Mouse (Mus musculus): ENCODE data around the gene Polr3a. TPM values are rescaled to one million over a fixed set of nuclear protein-coding genes. Genes with fewer than 3 reads are reported as not detected.
A peak's percentile ranks its signal among the peaks of the same experiment; 100 is the strongest.

Polr3a gene
- total RNA-seq (2014; fragmentation: Nextera tagmentation) (46.0 and 47.5 TPM in 2 replicates), total RNA-seq (2017) (11.6 and 14.8 TPM in 2 replicates)

DNA sequence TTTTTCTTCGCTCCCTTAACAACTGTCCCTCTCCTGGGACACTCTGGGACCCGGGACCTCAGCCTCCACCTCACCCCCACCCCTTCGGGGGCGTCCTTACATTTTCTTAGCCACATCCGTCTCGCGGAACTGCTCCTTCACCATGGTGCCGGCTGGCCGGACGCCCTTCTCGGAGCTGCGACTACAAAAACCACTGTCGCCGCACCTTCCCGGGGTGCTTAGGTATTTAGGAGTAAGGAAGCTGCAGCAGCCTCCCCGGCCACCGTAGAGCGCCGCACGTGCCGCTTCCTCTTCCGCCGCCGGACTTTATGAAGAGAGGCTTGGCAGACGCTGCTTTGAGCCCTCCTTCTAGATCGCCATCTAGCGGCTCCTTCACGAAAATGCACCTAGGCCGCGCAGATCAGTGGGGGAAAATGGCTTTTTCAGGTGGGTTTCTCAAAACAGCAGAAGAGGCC is at the start of gene Polr3a, which contains the start of gene Rps24:
Gene Polr3a, minus strand, starts transcription at position 286 of the 455 bp plus-strand sequence.
Gene Rps24, plus strand, starts transcription at position 353 of the 455 bp plus-strand sequence.
- peak; percentile 80 for ATAC-seq (replicated peaks; ENCODE audit: low FRiP score, low TSS enrichment, poor library complexity, severe bottlenecking)

DNA sequence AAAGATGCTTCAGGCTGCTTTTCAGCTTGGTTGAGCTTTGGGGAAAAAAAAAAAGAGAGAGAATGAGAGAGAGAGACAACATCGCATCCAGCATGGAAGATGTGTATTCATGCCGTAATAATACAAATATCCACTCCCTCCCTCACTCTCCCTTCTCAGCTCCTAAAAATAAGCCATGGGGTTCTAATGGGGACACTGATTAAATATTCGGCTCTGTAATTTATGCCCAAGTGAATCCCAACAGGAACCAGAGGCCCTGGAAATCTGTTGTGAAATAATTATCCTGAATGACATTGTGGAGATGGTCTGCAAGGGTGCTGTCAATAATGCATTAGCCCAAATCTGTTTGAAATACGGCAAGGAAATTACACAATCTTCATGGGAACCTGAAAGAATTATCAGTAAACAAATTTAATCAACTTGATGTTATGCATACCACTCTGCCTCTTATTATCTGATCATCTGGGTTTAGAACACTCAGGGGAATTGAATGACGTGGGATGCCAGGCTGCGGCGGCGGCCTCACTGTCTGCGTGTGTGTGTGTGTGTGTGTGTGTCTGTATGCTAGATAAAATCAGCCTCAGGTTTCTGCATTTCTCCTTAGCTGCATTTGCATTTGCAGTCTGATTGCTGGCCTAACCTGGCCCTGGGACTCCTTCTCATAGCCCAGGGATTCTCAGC is 48.1 kb upstream of the Polr3a start:
- no peak for ATAC-seq (replicated peaks; ENCODE audit: low FRiP score, low TSS enrichment, poor library complexity, severe bottlenecking)

DNA sequence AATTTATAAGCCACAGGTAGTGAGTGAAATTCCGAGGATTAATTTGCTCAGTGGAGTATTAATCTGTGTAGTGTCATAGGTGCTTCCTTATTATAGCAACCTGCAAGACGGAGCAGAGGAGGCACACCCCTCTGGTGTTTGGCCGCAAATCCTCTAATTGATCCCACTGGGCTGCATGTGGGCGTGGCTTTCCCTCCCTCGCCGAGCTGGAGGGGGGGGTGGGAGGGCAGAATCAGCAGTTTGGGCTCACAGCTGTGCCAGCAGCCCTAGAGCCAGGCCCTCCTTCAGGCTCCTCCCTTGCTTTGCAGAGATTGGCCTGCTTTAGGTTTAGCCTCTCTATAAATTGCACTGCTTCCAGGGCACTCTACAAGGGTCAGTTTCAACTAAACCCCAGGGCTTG is 43.4 kb upstream of the Polr3a start:
- no peak for ATAC-seq (replicated peaks; ENCODE audit: low FRiP score, low TSS enrichment, poor library complexity, severe bottlenecking)

DNA sequence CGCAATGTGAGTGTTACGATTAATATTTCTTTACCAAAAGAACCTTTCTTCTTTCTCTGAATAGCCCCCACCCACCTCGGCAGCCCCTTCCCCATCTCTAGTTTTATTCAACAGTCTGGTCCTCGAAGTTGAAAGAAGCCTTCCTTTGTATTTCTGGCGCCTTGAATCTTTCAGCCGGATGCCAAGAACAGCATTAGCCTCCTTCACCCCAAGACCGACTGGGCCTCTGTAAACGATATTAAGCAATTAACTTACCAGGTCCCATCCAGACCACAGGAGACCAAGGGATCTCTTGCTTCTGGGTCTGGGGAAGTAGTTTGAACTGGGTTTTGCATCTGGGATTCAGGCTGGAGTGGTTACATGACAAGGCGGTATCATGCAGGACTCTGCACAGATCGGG is 39.6 kb upstream of the Polr3a start:
- no peak for ATAC-seq (replicated peaks; ENCODE audit: low FRiP score, low TSS enrichment, poor library complexity, severe bottlenecking)

DNA sequence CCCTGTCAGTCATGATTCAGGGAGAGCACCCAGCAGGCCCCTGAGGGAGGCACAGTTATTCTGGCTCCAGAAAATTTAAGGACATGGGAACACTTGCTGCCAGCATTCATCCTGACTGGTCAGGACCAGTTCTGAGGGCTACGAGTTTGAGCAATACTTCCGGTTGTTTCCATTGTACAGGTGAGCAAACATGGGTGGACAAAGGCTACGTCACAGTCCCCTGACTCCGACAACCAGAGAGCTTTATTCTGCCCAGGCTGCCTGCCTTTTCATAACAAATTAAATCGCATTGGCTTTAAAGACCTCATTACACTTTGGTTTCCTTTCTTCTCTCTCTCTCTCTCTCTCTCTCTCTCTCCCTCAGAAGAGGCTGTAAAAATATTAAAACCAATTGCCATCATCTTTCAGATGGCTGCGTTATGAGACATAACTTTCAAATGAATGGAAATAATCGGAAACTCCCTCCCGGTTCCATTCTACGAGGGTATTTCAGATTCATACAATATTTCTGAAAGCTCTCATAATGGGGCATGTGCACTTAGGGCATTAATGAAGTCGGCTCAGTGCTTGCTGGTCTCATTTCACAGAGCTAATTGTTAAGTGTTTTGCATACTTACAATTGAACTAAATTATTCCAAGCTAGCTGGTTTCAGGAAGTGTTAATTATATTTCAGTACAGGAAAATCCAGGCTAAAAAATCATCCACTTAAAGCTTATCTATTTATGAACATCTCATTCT is 39.0 kb upstream of the Polr3a start:
- ATAC-seq (replicated peaks; ENCODE audit: low FRiP score, low TSS enrichment, poor library complexity, severe bottlenecking), result no peak

DNA sequence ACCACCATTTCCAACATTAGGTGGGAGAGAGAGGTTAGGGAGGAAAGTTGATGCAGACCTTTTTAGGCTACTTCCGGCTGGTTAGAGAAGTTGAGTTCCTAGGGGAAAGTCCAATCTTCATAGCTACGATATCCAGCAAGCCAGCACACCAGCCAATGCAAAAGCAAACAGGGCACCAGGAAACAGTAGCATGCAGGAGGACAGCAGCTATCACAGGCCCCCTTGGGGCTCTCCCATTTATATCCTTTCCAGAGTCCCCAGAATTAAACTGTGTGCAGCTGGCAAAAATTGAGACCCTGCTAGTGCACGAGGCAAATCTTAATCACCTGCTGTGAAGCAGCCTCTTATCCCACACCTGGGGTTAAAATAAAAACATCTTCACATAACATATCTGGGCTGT is 38.3 kb upstream of the Polr3a start:
- no peak for ATAC-seq (replicated peaks; ENCODE audit: low FRiP score, low TSS enrichment, poor library complexity, severe bottlenecking)

DNA sequence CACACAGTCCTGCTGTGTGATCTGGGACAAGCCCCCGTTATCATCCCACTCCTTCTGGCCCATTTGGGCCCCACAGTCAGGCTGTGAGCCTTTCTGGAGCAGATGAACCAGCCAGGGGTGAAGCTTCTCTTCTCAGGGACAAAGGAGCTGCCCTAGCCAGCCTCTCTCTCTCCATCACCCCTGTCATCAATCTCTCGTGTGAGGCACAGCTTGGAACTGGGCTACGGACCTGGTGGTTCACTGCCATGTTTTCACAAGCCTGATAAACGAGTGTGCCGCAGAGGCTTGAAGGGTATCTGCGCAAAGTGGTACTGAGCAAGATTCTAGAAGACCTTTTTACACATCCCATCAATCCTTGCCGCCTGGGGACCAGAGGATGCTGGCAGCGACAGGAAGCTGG is 34.7 kb upstream of the Polr3a start:
- no peak for ATAC-seq (replicated peaks; ENCODE audit: low FRiP score, low TSS enrichment, poor library complexity, severe bottlenecking)

DNA sequence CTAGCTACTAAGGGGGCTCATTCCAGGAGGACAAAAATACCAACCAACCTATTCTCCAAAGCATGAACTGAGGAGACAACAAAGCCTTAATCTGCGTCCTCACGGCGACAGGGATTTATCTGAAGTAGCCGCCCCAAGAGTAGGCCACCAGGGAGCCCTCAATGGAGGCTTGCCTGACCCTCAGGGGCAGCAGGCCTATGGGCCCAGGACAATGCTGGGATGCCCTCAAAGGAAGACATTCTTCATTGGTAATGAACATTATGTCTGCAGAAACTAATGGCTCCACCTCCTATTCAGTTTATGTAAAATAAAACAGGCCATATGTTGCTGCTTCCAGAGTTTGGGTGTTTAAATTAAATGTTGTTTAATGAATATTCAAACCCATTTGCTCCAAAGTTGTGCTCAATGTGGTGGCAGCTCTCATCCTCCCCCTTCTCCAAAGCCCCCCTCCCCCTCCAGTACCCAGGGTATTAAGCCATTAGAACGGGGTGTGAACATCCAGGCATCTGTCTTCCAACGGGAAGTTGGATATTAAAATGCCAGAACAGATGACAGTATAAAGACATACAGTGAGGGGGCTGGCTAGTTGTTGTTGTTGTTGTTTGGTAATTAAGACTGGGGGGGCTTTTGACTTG is 25.8 kb upstream of the Polr3a start:
- ATAC-seq (replicated peaks; ENCODE audit: low FRiP score, low TSS enrichment, poor library complexity, severe bottlenecking), result no peak

DNA sequence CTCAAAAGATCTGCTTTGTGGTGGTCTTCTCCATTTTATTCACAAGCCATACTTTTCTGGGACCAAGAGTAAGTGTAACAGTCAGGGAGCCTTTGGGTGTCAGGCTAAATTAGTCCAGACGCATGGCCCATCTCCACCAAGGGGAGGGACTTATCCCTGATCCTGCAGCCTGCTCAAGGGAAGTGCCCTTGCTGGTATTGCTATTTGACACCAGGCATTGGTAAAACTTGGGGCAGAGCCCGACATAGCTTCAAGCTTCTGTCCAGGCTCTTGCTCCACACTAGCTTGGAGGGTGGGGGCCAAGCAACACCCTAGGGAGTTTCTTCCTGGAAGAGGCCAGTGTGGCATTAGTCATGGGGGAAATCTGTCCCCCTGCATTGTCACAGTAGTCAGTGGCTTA is 23.8 kb upstream of the Polr3a start:
- ATAC-seq (replicated peaks; ENCODE audit: low FRiP score, low TSS enrichment, poor library complexity, severe bottlenecking), result no peak

DNA sequence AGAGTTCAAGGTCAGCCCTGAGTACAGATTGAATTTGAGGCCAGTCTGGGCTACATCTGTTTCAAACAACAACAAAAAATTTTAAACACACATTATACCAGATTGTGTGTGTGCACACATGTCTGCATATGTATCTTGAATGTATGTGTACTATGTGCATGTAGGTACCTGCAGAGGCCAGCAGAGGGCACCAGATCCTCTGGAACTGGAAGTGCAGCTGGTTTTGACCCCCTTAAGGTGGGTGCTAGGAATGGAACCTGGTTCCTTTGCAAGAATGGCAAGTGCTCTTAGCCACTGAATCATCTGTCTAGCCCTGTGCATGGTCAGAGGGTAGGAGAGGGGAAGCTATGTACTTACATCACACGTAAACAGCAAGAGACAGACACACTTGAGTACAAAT is 23.4 kb upstream of the Polr3a start:
- ATAC-seq (replicated peaks; ENCODE audit: low FRiP score, low TSS enrichment, poor library complexity, severe bottlenecking), result no peak

DNA sequence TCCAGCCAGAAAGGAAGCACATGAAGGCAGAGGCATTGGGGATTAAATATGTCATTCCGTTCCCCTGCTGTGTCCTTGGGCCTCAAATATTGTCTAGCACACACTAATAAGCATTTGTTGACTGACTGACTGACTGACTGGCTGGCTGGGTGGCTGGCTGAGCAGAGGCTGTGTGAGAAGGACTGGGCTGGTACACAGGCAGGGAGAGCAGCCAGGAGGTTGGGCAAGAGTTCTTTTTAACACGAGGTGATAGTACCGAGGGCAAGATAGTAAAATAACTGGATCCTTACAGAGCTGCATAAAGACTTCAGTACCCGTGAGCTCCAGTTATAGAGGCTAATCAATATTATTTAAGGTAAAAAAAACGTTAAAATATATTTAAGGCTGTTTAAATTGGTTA is 22.7 kb upstream of the Polr3a start:
- no peak for ATAC-seq (replicated peaks; ENCODE audit: low FRiP score, low TSS enrichment, poor library complexity, severe bottlenecking)

DNA sequence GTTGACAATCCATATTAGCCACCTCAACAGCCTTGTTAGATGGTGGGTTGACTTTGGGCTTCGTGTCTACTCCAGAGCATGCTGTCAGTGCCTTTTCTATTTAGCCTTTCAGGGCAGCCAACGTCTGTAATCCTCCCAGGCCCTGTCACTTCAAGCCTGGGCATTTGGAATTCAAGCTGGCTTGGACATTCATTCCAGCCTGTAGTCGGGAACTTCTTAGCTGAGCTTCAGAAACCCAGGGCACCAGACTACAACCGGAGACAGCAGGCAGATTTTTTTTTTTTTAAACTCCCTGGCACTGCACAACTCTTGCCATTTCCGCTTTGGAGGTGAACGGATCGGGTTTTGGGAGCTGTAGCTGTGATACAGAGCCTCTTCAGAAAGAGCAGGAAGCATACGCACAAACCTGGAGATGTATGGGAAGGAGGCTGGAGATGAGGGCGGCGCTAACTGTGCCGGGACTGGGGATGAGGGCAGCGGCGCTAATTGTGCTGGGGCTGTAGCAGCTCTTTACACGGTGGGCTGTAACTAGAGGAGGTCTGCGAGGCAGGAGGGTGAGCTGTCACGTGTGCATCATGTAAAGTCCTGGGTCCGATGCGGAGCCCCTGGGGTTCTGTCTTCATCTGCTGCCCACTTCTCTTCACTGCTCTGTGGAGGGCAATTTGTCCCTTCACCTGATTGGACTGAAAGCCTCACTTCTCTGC is 21.4 kb upstream of the Polr3a start:
- no peak for ATAC-seq (replicated peaks; ENCODE audit: low FRiP score, low TSS enrichment, poor library complexity, severe bottlenecking)

DNA sequence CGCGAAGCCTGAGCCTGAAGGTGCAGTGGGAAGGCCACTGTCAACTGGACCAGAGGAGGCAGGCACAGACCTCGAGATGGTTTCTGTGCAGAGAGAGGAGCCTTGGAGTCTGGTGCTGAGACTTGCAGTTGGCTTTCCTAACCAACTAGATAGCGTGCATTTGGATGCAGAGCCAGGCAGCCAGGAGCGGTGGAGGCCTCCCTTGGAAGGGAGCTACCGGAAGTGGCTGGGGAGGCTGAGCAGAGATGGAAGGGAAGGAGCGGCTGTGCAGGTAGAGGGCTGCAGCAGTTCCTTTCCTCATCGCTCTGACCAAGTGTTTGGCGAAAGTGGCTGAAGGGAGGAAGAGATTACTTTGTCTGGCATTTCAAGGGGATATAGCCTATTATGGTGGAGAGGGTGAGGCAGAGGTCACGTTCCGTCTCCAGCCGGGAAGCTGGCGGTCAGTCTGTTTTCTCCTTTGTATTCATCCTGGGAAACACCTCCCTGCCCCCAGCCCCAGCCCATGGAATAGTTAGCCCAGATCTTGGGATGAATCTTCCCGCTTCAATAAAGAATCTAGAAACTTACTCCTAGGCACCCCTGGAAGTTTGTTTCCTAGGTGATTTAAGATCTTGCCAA is 20.7 kb upstream of the Polr3a start:
- no peak for ATAC-seq (replicated peaks; ENCODE audit: low FRiP score, low TSS enrichment, poor library complexity, severe bottlenecking)

DNA sequence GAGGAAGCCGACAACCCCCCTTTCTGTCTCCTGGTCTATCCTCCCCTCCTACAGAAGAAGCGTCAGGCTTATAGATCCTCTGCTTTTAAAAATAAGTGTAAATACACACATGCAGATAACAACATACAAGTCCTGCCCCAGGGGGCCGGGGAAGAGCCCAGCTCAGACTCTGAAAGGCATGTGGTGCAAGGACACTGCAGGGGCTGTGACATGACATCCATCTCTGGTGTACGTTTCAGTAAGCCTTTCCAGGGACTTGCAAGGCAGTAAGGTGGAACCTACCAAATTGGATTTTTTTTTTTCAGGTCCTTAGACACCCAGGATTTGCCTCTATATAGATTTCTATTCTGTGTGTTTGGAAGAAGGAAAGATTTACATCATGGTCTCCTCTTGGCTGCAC is 14.4 kb upstream of the Polr3a start:
- ATAC-seq (replicated peaks; ENCODE audit: low FRiP score, low TSS enrichment, poor library complexity, severe bottlenecking), result no peak

DNA sequence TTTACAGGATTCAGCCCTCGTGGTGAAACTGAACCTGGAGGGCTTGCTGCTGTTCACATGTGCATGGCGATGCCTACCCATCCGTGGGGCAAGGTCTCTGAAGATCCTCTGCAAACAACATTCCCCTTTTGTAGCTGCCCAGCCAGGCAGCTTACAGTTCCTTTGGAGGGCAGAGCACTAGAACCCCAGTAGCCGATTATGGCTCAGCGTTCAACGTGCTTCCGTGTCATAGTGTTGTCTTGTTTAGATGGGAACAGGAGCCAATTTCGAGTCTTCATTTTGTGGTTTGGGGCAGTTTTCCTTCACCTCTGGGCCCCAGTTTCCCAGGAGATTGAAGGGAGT is 14.0 kb upstream of the Polr3a start:
- ATAC-seq (replicated peaks; ENCODE audit: low FRiP score, low TSS enrichment, poor library complexity, severe bottlenecking), result no peak

DNA sequence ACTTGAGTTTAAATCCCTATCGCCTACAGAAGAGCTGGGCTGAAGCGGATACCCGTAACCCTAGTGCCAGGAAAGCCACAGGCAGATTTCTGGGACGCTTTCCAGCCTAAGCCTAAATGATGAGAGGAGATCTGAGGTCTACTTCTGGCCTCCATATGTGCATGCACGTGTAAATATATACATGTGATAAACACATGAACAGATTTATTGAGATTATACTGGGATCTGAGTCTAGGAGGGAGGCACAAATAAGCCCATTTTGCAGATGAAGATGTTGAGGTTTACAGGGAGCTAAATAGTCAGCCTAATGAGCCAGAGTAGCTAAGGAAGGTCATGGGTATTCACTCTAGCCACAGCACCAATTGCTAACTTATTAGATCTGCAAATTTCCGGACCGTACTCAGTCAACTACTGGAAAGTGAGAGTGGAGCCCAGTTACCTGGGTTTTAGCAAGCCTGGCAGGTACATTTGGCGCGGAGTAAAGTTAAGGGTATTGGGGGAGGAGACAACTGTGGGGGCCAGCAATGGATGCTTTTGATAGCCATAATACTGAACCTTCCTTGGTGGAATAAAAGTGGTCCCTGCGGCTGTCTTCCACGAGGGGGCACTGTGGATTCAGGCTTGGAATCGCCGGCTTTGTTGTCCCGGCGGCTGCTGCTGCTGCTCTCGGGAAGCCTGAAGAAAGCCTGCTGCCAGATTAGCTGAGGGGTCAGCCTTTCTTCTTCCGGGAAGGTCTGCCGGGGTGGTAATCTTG is 13.4 kb upstream of the Polr3a start:
- peak; percentile 56 for ATAC-seq (replicated peaks; ENCODE audit: low FRiP score, low TSS enrichment, poor library complexity, severe bottlenecking)

DNA sequence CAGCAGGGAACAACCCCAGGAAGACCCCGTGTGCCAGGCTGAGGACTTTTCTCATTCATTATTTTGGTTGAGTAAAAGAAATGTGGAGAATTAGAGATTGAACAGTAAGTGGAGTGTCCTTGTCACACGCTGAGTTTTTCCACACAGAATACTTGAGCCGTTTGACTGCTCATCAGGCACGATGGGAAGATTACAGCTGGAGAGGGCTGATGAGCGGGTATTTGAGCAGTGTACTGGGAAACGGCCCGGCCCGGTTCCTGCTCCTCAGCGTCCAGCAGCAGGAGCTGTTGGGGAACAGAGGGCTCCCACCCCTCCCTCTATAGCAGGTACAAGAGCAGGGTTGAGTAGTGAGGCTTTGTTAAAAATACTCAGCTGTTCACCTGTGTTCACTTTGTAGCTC is 12.6 kb upstream of the Polr3a start:
- ATAC-seq (replicated peaks; ENCODE audit: low FRiP score, low TSS enrichment, poor library complexity, severe bottlenecking), result no peak

DNA sequence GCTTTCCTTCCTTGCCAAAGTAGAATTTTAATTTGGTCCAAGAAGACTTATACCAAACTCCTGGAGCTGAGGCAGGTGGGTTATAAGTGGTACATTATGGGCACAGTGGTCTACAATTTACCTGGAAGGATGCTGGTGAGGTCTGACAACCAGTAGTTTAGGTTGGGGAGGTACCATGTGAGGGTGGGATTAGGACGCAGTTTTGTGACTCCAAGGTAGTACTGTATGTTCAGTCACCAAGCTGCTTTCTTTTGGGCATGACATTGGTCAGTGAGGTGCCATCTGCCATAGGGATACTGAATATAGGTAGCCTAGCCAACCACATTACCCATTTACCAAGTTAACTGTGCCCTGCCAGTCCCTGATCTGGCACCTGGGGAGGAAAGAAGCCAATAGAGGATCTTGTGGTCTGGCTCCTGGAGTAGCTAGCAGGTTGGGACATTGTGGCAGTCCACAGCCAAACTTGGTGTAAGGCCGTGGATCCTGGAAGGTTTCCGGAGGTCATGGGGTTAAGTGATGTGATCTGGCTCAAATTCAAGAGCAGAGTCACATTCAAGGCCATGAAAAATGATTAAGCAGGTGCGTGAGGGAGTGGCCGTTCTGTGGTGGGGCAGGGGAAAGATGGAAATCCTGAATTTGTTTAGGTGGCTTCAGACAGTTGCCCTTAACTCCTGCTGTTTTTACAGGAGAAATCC is 11.8 kb upstream of the Polr3a start:
- ATAC-seq (replicated peaks; ENCODE audit: low FRiP score, low TSS enrichment, poor library complexity, severe bottlenecking), result no peak; the same call in 1 of the 2 replicates

Data from megakaryocyte-erythroid progenitor cell, adult 5-6 weeks (primary cell).